Mouse (Mus musculus) adrenal gland, adult 2 months (tissue): ENCODE measurements around the gene Bex4. TPM values are rescaled to one million over a fixed set of nuclear protein-coding genes. Genes with fewer than 3 reads are reported as not detected.
"Not testable (repeated sequence)": the region's sequence is repeated elsewhere in the genome, so short reads cannot be mapped to it uniquely, and the experiment has no call there.

Source experiments
- DNase-seq: peaks from one replicate; pipeline ENCODE4 v3.0.0; 2021
- long read RNA-seq: library from polyadenylated mRNA; stranded (forward); transcript quantifications from one replicate; pipeline ENCODE4 v2.0.0, GENCODE M21; 2021
- polyA plus RNA-seq: library from polyadenylated mRNA; depleted of rRNA; stranded (reverse); fragments of >200 nt; gene quantifications from 2 replicates; pipeline ENCODE4 v1.2.3, GENCODE M21; 2012; rRNA removed
- total RNA-seq, 2 experiments: library from RNA; stranded (reverse); gene quantifications; 2 replicates each; pipeline ENCODE4 v1.2.3; 2021

Gene Bex4
- total RNA-seq (1 to 10 TPM; 3.3 to 7.9 TPM), polyA plus RNA-seq (0.30 TPM in 1 of 2 replicates, not detected in the other)
- long read RNA-seq, partial matches to known transcripts, result 0 of 3 reads
- long read RNA-seq, other reads (novel, unspliced or antisense), result 1 of 3 reads

- not testable (repeated sequence) for DNase-seq
These were observed at the start of gene Bex4 for GRCm38 (mm10) chrX:136138827-136139639. Gene Bex4, plus strand, starts transcription at chrX:136138996.

GRCm38 (mm10) chrX:136092497-136093279, 46.1 kb upstream of the Bex4 start:
- DNase-seq, result no peak

- no peak for DNase-seq
These were observed 44.4 kb upstream of the Bex4 start for GRCm38 (mm10) chrX:136094421-136094820.

- no peak for DNase-seq
These were observed 34.6 kb upstream of the Bex4 start for GRCm38 (mm10) chrX:136104046-136104723.

- DNase-seq, result no peak
These were observed 34.1 kb upstream of the Bex4 start for GRCm38 (mm10) chrX:136104724-136105088.

- DNase-seq, result peak; percentile 18
These were observed 30.9 kb upstream of the Bex4 start for GRCm38 (mm10) chrX:136107942-136108341.

- DNase-seq, result no peak
These were observed 23.8 kb upstream of the Bex4 start for GRCm38 (mm10) chrX:136115015-136115414.

- DNase-seq, result peak; percentile 17
These were observed 23.3 kb upstream of the Bex4 start for GRCm38 (mm10) chrX:136115419-136115961.

GRCm38 (mm10) chrX:136127038-136127743, 11.6 kb upstream of the Bex4 start:
- no peak for DNase-seq

- DNase-seq, result peak; percentile 19
These were observed 11.1 kb upstream of the Bex4 start for GRCm38 (mm10) chrX:136127744-136128064.

- DNase-seq, result no peak
These were observed 3.2 kb upstream of the Bex4 start for GRCm38 (mm10) chrX:136135559-136135958.

GRCm38 (mm10) chrX:136139640-136140004, 826 bp downstream of the Bex4 start:
- not testable (repeated sequence) for DNase-seq

GRCm38 (mm10) chrX:136141385-136141784, 2.6 kb downstream of the Bex4 start:
- no peak for DNase-seq

- DNase-seq, result no peak
These were observed 4.9 kb downstream of the Bex4 start for GRCm38 (mm10) chrX:136143711-136144110.

- DNase-seq, result no peak
These were observed 5.4 kb downstream of the Bex4 start for GRCm38 (mm10) chrX:136144195-136144594.

- DNase-seq, result peak; percentile 1
These were observed 31.8 kb downstream of the Bex4 start for GRCm38 (mm10) chrX:136170625-136171024.

- peak; percentile 59 for DNase-seq
These were observed 32.7 kb downstream of the Bex4 start for GRCm38 (mm10) chrX:136171189-136172117.

GRCm38 (mm10) chrX:136172118-136172551, 33.3 kb downstream of the Bex4 start, which contains the start of gene Tceal8:
Gene Tceal8, minus strand, starts transcription at chrX:136172342.
- peak; percentile 80 for DNase-seq

GRCm38 (mm10) chrX:136172786-136173185, 34.0 kb downstream of the Bex4 start:
- DNase-seq, result peak; percentile 6

- DNase-seq, result no peak
These were observed 42.2 kb downstream of the Bex4 start for GRCm38 (mm10) chrX:136180897-136181553.
